Mouse (Mus musculus): ENCODE results near the gene Hk1.

DNA sequence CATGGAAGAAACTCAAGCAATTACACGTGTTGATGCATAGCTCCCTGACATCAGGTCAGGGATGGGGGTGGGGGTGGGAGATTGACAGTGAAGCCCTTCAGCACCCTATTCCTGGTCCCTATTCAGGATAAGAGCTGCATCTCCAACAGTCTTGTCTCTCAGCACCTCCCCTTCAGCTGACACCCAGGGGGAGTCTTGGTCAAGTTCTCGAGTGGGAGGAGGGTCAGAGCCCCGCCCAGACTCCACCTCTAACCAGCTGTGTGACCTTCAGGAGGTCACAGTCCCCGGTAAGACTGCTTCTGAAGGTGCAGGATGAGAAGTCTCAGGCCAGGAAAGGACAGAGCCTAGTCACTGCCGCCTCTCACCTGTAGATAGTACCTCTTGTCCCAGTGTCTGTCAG, 41.1 kb downstream of the Hk1 start:
- TF ChIP-seq CTCF (IDR thresholded peaks at IDR 0.05; ENCODE audit: low read depth) (no peak), EP300 (IDR thresholded peaks at IDR 0.05; ENCODE audit: low read depth) (no peak)

Measured in liver, postnatal 0 days (tissue).